Mouse (Mus musculus) urinary bladder, postnatal 36 days (tissue): ENCODE measurements at regions not wholly inside any gene's neighbourhood (a gene's known extent, or its start where the extent isn't known, plus 50 kb on each side); places are given as distances from the start of the nearest gene placed in this dataset.
"Not testable (repeated sequence)": the region's sequence is repeated elsewhere in the genome, so short reads cannot be mapped to it uniquely, and the experiment has no call there.

Source experiments
- DNase-seq, 2 experiments: peaks; one replicate each; pipeline ENCODE4 v3.0.0; 2022; ENCODE audit warnings: low spot score in 2 of 2, mixed read lengths in 1 of 2

GRCm38 (mm10) chr11:24296893-24297624 lies 219.2 kb downstream of the Bcl11a start:
- peak; percentile 37 to 72 for DNase-seq

DNA sequence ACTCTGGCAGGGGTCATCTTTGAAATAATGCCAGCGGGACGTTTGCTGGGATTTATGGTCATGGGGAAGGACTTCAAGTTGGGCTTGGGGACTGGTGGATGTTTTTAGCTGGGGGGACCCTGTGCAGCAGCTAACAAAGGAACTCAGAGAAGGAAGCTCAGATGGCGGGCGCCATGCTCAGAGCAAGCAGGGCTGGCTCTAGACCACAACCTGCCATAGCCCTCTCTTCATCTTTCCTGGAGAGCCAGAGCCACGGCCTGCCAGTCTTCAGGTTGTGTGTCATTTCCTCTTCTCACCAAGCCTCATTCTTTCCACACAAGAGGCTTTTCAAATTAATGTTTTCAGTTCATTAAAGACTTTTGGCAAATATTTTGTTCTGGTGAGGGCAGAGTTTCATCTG lies 219.9 kb downstream of the Bcl11a start:
- no peak for DNase-seq

DNA sequence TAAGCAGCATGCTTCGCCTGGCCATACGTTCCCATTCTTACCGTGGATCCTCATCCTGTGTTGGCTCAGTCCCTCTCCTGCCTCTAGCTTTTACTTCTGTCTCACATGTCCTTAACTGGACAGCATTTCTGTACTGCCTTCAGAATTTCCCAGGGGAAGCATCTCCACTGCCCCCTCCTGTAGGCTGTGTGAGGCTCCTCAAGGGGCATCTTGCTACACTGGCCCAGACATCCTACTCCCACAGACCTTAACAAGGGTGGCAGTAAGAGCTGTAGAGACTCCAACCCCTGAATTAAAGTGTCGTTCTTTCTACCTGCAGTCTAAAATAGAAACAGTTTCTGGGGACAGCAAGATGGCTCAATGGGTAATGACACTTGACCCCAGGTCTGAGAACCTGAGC lies 222.5 kb downstream of the Bcl11a start:
- DNase-seq: no peak

DNA sequence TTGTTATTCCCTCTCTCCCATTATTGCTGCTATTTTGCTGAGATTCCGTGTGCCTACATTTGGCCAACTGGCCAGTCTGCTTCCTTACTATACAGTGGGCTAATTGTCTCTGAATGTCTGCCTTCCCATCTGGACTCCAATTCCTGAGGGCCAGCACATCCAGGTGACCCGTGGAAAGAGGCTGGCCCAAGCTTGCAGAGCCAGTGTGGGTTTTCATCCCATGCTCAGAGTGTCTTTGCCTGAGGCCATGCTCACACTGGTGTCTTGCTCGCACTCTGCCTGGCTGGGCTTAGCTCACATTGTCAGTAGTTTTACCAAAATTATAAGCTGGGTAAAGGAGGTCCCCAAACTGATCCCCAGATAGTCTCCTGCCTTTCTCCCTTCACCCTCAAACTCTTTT lies 223.3 kb downstream of the Bcl11a start:
- DNase-seq: no peak

- no peak for DNase-seq
Observed at GRCm38 (mm10) chr11:24305145-24305553, 227.3 kb downstream of the Bcl11a start.

DNA sequence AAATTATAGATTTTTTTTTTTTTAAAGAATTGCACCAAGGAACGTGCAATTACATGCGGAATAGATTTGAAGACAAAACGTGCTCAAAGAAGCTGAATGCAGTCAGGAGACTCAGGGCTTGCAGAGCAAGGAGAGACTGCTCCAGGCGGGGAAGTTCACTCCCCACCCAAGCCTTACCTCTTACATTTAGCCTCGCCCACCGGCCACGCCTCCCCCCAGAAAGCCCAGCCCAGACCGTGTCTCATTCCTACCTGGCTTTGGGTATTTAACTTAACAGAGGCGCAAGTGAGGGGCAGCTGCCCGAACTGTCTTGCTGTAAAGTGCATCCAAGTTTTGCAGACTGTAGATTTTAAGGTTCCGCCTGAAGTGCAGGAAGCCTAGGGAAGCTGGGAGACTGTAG lies 227.8 kb downstream of the Bcl11a start:
- peak in 1 of 2 experiments; percentile 18 for DNase-seq

DNA sequence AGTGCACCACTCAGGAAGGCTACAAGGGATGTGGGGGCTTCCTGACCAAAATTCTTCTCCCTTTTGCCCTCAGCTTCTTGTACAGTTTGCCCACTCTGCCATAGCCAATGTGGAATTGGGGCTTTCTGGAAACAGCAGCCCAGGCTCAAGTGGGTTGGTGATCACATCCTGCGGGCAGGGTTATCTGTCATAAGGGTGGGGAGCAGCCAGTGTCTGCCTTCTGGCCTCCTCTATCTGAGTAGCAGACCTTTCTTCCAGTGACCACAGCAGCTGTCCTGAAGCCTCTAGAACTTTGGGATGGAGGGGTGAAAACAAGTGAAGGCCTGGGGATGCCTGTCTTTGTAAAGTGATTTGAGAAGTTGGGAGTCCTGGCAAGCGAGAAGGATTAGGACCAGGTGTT lies 228.2 kb downstream of the Bcl11a start:
- no peak for DNase-seq

DNA sequence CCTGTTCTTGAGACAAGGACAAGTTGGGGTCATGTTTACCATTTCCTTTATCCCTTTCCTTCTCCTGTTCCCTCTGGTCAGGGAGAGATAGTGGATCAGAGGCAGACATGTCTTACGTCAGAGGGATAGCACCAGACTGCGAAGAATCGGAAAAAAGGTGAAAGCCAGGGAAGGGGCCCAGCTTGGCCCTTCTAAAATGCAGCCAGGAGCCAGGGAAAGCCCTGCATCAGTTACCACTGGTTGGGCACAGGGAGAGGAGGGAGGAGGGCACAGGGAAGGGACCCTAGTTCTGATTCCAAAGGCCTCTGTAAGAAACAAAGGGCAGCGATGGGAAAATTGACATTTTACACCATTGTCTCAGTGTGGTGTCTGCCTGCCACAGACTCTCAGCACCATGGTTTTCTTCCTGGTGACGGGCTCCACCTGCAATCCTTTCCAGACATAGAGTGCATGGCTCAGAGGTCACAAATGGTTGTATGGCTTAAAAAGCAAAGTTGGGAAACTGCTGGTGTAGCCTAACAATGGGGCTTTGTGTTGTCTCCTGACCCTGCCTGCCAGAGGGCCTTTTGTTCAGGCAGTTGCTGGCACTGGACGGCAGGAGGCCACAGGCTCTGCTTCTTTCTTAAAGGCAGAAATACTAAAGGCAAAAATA lies 229.9 kb downstream of the Bcl11a start:
- no peak for DNase-seq

- no peak for DNase-seq
Observed at GRCm38 (mm10) chr11:24308253-24308633, 230.4 kb downstream of the Bcl11a start.

DNA sequence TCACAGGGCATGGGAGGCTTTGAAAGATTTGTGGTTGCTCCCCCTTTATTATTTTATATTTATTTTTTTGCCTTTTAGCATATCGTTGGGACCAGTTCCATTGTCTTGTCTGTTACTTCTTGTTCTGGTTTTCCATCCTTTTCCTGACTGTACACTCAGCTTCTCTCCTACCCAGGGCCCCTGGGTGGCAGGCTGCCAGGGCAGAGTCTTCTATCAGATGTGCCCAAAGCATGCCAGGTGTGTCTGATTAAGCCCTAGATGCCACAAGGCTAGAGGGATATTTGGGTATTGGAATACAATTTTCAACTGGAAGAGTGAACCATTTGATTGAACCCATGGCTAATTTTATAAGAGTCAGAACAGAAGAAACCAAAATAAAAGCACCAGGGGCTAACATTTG lies 236.2 kb downstream of the Bcl11a start:
- no peak for DNase-seq

DNA sequence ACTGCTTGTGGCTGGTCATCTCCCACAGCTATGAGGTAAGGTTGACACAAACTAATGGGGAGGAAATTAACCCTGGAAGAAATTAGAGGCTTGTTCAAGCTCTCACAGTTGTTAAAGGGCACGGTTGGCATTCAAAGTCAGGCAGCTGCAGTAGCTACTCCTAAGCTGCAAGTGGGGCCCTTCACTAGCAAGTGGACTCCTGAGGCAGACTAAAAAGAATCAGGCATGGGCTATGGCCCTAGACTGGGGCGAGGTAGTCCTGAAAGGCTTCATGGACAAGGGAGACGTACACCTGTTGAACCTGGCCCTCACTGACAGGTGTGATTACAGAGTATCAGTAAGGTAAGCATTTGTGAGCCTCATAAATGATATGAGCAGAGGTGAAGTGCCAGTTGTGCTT lies 237.7 kb downstream of the Bcl11a start:
- DNase-seq: no peak

DNA sequence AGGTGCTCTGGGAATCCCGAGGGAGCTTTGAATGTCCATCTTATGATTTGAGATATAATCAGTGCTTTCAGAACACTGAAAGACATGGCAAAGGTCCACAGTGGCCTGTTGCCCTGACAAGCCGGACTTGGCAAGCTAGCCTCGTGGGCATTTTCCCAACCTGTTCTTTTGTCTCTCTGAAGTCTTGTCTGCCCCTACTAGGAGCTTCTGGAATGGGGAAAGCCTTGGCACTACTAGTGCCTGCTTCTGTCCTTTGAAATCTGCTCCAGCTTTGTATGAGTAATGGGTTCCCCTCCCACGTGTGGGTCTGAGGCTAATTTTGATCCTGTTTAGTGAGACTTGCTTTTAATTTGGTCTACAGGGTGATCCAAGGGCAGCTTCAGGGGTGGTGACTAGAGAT lies 238.3 kb downstream of the Bcl11a start:
- DNase-seq: no peak

DNA sequence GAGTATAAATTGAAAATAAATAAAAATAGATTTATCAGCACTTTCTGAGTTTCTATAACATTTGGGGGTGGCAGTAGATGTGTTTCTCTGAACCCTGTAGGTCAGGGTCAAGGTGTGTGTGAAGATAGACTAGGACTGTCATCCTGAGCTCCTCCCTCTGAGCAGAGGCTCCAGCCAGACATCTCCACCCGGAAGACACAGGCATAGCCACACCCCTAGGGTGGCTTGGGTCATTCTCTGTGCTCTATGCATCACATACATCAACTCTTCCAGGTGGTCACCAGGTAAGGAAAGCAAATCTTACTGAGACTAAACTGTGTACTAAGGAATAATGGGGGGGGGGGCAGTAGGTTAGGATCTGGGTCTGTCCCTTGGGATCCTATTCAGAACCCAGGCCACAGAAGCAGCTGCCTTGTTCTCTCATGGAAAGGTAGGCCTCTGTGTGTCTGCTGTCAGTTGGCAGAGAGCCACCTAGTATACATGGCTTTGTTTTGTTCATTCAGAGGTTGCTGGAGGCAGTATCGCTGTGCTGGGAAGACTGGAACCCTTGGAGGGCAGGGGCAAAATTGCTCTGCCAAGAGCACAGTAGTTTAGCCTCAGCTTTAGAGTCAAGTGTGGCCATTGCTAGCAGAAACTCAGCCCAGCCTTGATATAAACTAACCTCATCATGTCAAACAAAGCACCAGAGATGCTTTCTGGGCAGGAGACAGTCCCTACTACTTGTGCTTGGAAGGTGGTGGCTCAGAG lies 240.3 kb downstream of the Bcl11a start:
- DNase-seq: no peak

DNA sequence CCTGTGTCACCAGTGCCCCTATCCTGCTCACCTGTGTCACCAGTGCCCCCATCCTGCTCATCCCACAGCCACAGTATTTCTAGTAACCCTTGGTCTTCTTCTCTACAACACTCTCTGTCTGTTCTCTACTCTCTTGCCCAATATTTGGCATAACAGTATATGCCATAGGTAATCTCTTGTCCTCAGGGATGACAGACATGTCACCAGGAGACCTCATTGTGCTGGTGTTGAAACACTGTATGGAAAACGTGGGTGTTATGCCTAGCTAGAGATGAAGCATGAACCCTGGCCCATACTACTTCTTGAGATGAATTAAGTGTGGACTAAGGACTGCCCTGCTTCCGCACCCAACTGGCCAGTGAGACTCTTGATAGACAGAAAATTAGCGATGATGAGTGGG lies 241.4 kb downstream of the Bcl11a start:
- DNase-seq: no peak

GRCm38 (mm10) chr11:24322412-24322811 lies 244.6 kb downstream of the Bcl11a start:
- not testable (repeated sequence) for DNase-seq

- DNase-seq: no peak
Observed at GRCm38 (mm10) chr11:24328481-24328880, 250.6 kb downstream of the Bcl11a start.

DNA sequence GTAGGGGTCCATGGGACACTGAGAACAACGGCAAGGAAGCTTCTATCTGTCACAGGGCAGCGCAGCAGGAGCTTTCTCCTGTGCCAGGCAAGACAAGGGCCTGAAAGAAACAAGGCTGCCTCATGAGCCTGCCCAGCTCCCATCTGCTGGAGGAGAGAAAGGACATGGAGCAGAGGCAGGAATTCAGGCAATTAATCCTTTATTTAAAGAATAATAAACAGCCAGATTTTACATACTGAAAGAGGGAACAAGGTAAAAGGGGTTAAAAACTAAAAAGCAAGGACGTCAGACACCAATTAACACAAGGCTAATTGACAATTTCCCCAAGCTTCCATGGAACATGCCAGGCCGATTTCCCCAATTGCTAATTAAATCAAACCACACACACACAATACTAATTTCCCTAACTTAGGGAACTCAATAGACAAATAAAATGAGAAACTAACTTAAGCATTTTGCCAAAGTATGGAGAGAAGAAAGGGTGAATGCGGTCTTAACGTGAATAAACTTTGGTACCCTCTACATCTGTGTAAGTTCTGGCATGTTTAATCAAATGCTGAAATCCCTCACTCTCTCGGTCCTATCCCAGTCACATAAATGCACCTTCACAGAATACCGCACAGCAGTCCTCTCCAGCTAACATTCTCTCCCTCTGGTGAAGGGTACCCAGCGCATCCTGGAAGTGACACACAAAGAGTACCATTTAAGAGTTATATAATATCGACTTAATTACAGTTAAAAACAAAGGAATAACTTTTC lies 252.7 kb downstream of the Bcl11a start:
- no peak for DNase-seq

DNA sequence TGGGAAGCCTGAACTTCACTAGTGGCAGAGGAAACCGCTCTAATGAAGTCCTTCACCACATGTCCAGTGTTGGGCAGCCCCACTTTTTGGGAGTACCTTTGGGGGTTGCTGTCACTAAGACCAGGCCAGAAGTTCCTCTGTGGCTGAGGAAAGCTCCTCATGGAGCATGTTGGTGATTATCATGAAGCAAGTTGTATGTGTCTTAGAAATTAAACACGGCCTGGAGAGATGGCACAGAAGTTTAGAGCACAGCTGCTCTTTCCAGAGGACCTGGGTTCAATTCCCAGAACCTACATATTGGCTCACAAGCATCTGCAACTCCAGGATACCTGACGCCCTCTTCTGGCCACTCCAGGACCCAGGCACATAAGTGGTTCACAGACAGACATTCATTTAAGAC lies 254.4 kb downstream of the Bcl11a start:
- DNase-seq: no peak

- DNase-seq: no peak
Observed at GRCm38 (mm10) chr11:24333111-24333510, 255.3 kb downstream of the Bcl11a start.

DNA sequence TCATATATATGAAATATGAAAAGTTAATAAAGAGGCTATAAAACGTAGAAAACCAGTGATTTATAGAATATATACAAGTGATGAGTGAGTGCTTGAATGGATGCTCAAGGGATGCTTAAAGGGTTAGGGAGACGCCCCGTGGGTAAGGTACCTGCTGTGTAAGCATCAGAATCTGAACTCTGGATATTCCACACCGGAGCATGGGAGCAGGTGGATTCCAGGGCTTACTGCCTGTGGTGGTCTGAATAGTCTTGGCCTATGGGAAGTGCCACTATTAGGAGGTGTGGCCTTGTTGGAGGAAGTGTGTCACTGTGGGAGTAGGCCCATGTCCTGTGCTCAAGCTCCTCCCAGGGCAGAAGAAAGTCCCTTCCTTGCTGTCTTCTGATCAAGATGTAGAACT lies 257.4 kb downstream of the Bcl11a start:
- no peak for DNase-seq

DNA sequence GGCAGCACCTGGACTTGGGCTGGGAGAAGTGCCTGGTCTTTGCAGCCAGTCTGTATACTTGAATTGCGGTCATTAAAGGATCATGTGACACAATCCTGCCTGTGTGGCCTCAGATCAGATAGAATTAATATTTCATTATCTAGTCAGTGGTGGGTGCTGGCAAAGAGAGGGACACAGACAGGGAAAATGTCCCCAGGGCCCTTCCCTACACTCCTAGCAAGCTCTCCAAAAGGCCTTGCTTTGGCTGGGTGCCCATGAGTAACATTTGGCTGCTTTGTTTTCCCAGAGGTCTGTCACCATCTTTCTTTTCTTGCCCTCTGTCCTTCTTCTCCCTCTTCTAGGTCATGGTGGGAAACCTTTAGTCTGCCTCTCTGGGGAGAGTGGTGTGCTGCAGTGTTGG lies 260.3 kb downstream of the Bcl11a start:
- DNase-seq: no peak

- no peak for DNase-seq
Observed at GRCm38 (mm10) chr11:24339061-24339460, 261.2 kb downstream of the Bcl11a start.
